Mouse (Mus musculus) heart, adult 2 months (tissue): ENCODE data around the gene Rb1.

Experiments
- CTCF ChIP-seq: fragments of 200-600 bp; IDR thresholded peaks from 2 replicates; pipeline ENCODE4 v1.8.1; 2022; ENCODE audit warnings: antibody characterized with exemption, mild to moderate bottlenecking, moderate library complexity
- EP300 ChIP-seq: fragments of 200-500 bp; IDR thresholded peaks from 2 replicates; pipeline ENCODE4 v1.6.1; 2011; ENCODE audit warnings: low read depth, low read length, control low read depth; ENCODE audit not compliant: insufficient read depth

DNA sequence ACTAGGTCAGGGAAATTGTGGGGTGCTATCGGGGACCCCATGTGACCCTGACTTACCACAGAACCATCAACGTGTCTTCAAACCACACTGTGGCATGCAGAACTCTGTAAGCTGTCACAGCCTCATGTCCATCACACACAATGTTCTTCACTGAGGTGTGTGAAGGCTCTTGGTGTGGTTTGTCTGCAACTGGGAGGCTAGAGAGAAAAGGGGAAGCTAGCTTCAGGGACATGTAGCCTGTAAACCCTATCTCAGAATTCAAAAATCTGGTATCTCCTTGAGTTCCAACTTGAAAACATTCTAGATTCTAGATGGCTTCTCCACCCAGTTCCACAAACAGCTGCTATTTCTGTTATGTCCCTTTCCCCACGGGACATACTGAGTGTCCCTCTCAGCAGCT, 14.0 kb upstream of the Rb1 start:
- no peak for TF ChIP-seq CTCF
- no peak for TF ChIP-seq EP300
